ENCODE assay signal across 16 mouse cellular contexts in genomic region chr9:10645045-10645830, GRCm38 (mm10).
DNase-seq lines count a peak whose midpoint lies in the region; ATAC-seq and TF ChIP-seq lines count a peak whose summit lies in the region.
"Had no signal": no experiment of that assay in that cellular context is flagged by ENCODE, and none has a peak within 500 bp of the region (broad histone marks: within the 10 kb centered on the region; RNA-seq: fewer than 3 reads in every experiment).

No protein-coding gene starts in this region.

- no peak overlapping the region for H3K4me3 ChIP-seq in cortical plate, adult 2 months (ENCODE audit: insufficient read depth, low read length)
- no peak overlapping the region for H3K4me3 ChIP-seq in lung, adult 2 months (replicated peaks; ENCODE audit: extremely low read depth, low read depth, low read length)
- H3K4me3 ChIP-seq: erythroblast, embryonic 14.5 days; hindbrain, embryonic 12.5 days; myocyte had no signal

- no peak for TF ChIP-seq POLR2A in cortical plate, adult 2 months (IDR thresholded peaks at IDR 0.05; ENCODE audit: extremely low read depth, insufficient read depth, low read length)
- no peak for TF ChIP-seq POLR2A in lung, adult 2 months (IDR thresholded peaks at IDR 0.05; ENCODE audit: borderline replicate concordance, extremely low read depth, low read depth, low read length)

- 62% methylated on average over 7 of the region's 7 CpGs for WGBS in lung, adult 2 months

- ATAC-seq in cerebellum, adult (ENCODE audit: insufficient number of reproducible peaks, low FRiP score, low TSS enrichment), result no peak

- no peaks in the 10 kb centered on the region for H3K4me1 ChIP-seq in cortical plate, adult 2 months (ENCODE audit: control insufficient read depth, insufficient read depth, low read length)
- no peaks in the 10 kb centered on the region for H3K4me1 ChIP-seq in lung, adult 2 months (ENCODE audit: control insufficient read depth, insufficient read depth, low read length)
- H3K4me1 ChIP-seq: hindbrain, embryonic 12.5 days had no signal

- TF ChIP-seq CTCF in cortical plate, adult 2 months (IDR thresholded peaks at IDR 0.05; ENCODE audit: extremely low read depth, insufficient read depth, low read length), result no peak
- TF ChIP-seq CTCF in lung, adult 2 months (IDR thresholded peaks at IDR 0.05; ENCODE audit: insufficient read depth, low read length), result no peak

- DNase-seq in cerebellum, postnatal 25 days, result peak; percentile 38 to 63
- peak; percentile 39 for DNase-seq in left cerebral cortex, postnatal 4 days
- no peak for DNase-seq in left cerebral cortex, adult 8-10 months (ENCODE audit: low spot score in 2 of 2)
- peak; percentile 55 for DNase-seq in heart, postnatal 4 days
- DNase-seq in lung, adult 2 months, result no peak
- DNase-seq: embryo, embryonic 11 days; gastrocnemius, postnatal 10 days; kidney, adult 9 months; thymus, postnatal 14 days had no signal

- H3K27ac ChIP-seq in cortical plate, adult 2 months (ENCODE audit: insufficient read depth, low read length), result peak overlapping the region; percentile 35; the same call in 1 of the 2 replicates
- H3K27ac ChIP-seq: hindbrain, embryonic 12.5 days; liver, embryonic 14.5 days; macrophage had no signal

- intact Hi-C loops in left cerebral cortex, postnatal 4 days (cut with DNase I), result no loop called here

Comparison
In these comparisons a context has a peak if more than half of its experiments do, and no peak if none do; other contexts are left out.
1. DNase-seq: peak in cerebellum, postnatal 25 days (2 of 2), left cerebral cortex, postnatal 4 days (single experiment) and heart, postnatal 4 days (single experiment); none in left cerebral cortex, adult 8-10 months (0 of 2) and lung, adult 2 months (single experiment).